Mouse (Mus musculus): ENCODE results near the gene Prf1.

Gene Prf1

DNA sequence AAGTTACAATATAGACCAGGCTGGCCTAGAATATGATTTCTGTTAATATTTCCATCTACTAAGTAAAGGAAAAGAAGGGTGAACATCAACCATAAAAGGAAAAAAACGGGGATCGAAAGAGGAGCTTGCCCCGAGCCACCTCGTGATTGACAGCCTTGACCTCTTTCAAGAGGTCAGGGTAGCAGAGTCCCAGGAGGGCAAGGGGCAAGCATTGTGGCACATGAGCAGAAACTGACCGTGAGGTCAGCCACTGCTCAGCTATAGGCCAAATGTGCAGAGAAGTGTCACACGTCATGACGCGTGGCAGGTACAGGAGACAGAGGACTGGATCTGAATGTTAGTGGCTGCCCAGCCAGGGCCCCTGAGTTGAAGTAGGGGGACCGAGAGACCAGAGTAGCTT, 42.6 kb downstream of the Prf1 start:
- no peak for DNase-seq (ENCODE audit: low spot score)

DNA sequence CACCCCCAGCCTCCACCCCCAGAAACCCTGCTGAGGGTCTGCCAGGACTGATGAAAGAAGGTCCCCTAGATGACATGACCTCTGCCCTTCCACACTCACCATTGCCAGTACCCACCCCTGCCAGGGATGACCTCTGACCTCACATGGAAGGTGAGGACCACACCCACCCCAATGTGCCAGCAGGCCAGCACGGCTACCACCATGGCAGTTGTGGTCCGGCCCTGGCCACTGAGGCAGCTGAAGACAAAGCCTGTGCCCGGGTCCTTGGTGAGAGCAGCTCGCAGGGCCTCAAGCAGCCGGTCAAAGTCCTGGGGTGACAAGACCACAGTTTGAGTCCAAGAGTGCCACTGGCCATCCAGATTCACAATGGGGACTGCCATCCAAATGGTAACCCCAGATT, 43.4 kb downstream of the Prf1 start:
- DNase-seq (ENCODE audit: low spot score), result no peak

DNA sequence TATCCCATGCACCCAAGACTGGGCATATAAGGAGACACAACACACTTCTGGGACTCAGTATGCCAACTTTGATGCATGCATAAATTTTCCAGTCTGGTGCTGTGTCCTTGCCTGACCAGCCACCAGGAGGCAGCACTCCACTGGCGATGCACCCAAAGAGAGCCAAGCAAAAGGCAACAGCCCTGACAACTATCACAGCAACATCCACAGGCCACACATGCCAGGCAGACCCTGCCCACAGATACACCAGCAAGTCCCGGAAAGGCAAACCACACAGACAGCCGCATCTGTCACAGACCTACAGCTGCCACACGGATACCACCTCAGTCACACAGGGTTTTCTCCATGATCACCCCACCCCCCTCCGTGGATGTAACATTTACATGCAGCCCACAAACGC, 43.9 kb downstream of the Prf1 start:
- DNase-seq (ENCODE audit: low spot score), result no peak

DNA sequence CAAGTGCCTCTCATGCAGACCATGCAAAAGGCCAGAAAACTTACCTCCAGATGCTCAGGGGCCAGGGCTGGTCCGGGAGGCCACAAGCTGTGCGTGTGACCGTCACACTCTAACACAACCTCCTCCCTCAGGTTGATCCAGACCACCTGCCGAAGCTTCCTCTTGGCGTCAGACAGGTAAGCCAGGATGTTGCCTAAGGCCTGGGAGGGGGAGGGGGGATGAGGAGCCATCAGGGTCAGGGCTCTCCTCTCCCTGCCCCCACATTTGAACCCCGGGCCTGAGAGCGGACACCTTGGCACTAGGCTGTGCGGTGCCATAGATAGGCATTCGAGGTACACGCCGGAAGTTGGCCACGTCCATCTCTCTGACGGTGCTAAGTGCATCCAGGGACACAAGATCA, 45.1 kb downstream of the Prf1 start:
- no peak for DNase-seq (ENCODE audit: low spot score)

DNA sequence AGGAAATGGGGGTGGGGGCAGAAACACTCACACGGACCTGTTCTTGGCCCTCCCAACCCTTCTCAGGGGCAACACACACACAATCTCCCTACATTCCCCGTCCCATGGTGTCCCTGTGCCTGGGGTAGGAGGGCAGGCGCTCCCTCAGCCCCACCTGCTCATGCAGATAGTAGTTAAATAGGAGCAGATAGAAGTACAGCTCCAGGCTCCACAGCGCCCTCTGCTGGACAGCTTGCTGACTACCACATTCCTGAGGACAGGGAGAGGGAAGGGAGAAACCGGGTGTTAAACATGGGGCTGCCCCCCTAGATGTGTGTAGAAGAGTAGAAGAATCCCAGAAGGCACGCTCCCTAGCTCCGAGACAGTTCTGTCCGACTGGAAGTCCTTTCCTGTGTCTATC, 46.3 kb downstream of the Prf1 start:
- DNase-seq (ENCODE audit: low spot score), result no peak

DNA sequence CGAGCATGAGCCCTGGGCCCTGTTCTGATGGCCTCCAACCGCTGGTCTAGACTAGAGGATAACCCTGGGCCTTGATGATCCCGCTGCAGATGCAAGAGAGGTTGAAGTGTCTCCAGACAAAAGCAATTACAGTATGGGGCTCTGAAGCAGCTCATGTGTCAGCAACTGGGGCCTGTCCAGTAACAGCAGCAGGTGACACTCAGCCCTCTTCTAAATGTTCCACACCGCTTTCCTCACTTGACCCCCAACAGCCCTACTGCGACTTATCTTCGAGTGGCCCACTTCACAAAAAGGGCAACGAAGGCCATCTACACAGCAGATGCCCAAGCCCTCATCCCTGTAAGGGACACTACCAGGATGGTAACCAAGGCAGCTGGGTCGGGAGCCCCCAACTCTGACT, 47.5 kb downstream of the Prf1 start:
- DNase-seq (ENCODE audit: low spot score), result no peak

DNA sequence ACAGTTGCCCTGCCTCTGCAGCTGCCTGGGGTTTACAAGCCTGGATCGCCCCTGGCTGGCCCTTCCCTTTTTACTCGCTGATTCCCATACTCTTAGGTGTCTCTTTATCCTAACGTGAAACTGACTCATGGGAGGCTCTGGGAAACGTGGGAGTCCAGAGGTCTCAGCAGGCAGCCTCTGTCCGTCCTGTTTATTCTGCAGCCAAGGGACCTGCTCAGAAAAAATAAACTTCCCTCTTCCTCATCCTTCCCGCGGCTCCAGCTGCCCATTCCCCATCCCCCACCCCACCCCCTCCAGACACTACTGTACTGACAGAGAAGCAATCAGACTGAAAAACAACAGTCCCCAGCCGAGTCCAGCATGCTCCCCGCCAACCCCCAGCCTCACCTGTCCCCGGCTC, 48.7 kb downstream of the Prf1 start:
- DNase-seq (ENCODE audit: low spot score), result no peak

DNA sequence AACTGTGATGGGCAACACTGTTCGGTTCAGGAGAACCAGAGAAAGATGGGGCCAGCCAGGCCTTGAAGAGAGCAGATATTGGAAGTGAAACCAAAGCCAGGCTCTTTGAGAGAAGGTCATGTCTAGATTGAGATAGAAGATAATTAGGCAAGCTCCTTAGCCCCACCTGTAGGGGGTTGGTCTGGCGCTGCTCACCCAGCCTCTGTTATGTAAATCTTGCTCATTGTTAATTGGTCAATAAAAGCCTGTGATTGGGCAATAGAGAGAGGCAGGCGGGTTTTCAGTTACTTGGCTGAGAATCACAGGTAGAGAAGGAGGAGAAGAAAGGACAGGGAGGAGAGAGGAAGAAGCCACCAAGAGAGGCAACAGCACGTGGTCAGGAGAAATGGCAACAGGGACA, 53.6 kb downstream of the Prf1 start:
- DNase-seq (ENCODE audit: low spot score), result no peak

All from ovary, adult 18-20 months (tissue).